Mouse (Mus musculus) intestine, embryonic 14.5 days (tissue): ENCODE data around the gene March1. TPM values are rescaled to one million over a fixed set of nuclear protein-coding genes. Genes with fewer than 3 reads are reported as not detected.

ENCODE experiments used
- ATAC-seq: fragments of 200-750 bp; cut with Nextera tagmentation; replicated peaks from 2 replicates; pipeline ENCODE4 v1.8.0; 2017; ENCODE audit warnings: low read depth, moderate number of reproducible peaks, moderate TSS enrichment, moderate library complexity; ENCODE audit not compliant: low FRiP score, low TSS enrichment
- DNase-seq: peaks from one replicate; pipeline ENCODE4 v3.0.0-alpha.2; 2018; ENCODE audit warnings: low spot score
- H3K27ac ChIP-seq: fragments of 300-500 bp; sonication (generic); 2 replicates; pipeline ENCODE4 v1.5.1; 2014; ENCODE audit warnings: low read depth, mild to moderate bottlenecking, control low read depth
- H3K27me3 ChIP-seq: fragments of 300-500 bp; sonication (generic); replicated peaks from 2 replicates; pipeline ENCODE4 v1.6.1; 2014; ENCODE audit warnings: low read length, control low read depth; ENCODE audit not compliant: control insufficient read depth, insufficient read depth
- H3K36me3 ChIP-seq: fragments of 300-500 bp; sonication (generic); 2 replicates; pipeline ENCODE4 v1.6.1; 2014; ENCODE audit warnings: low read length, control low read depth; ENCODE audit not compliant: control insufficient read depth, insufficient read depth
- H3K4me1 ChIP-seq: fragments of 300-500 bp; sonication (generic); replicated peaks from 2 replicates; pipeline ENCODE4 v1.6.1; 2014; ENCODE audit warnings: low read length, control low read depth, mixed read lengths; ENCODE audit not compliant: control insufficient read depth, insufficient read depth
- H3K4me2 ChIP-seq: fragments of 300-500 bp; sonication (generic); 2 replicates; pipeline ENCODE4 v1.6.1; 2014; ENCODE audit warnings: low read length
- H3K4me3 ChIP-seq: fragments of 300-500 bp; sonication (generic); 2 replicates; pipeline ENCODE4 v1.5.1; 2014; ENCODE audit warnings: low read depth, low read length, control low read depth, mixed read lengths
- H3K9ac ChIP-seq: fragments of 300-500 bp; sonication (generic); 2 replicates; pipeline ENCODE4 v1.6.1; 2014; ENCODE audit warnings: mild to moderate bottlenecking, low read length
- H3K9me3 ChIP-seq: fragments of 300-500 bp; sonication (generic); 2 replicates; pipeline ENCODE4 v1.6.1; 2016; ENCODE audit warnings: low read length, control low read depth; ENCODE audit not compliant: control insufficient read depth
- WGBS: fragments of 180-500 bp; shearing (Covaris S2); extraction: QIAGEN DNeasy Blood & Tissue Kit; methylation state at CpG from one replicate; pipeline ENCODE4 v1.1.7; 2014; 5-methylcytosine and 5-hydroxymethylcytosine counted together
- polyA plus RNA-seq: library from polyadenylated mRNA; unstranded; fragments of >200 nt; fragmentation: Nextera tagmentation; extraction: Ambion mirVana; gene quantifications from 2 replicates; pipeline ENCODE4 v1.2.1, GENCODE M21; 2014

Gene March1
- polyA plus RNA-seq, 1 experiment from 2014 or later = 1.1 TPM

GRCm38 (mm10) chr8:66270116-66270515 is 652.4 kb downstream of the March1 start:
- no peak overlapping the region for H3K9ac ChIP-seq
- H3K4me3 ChIP-seq = no peak overlapping the region
- no peaks in the 10 kb centered on the region for H3K9me3 ChIP-seq
- H3K4me1 ChIP-seq = no peaks in the 10 kb centered on the region
- DNase-seq (no peak), ATAC-seq (no peak)
- no peaks in the 10 kb centered on the region for H3K27me3 ChIP-seq
- H3K36me3 ChIP-seq = no peaks in the 10 kb centered on the region
- H3K4me2 ChIP-seq = no peak overlapping the region
- 58% methylated on average over 2 of the region's 2 CpGs for WGBS
- H3K27ac ChIP-seq = no peak overlapping the region

GRCm38 (mm10) chr8:66317824-66318223 is 700.1 kb downstream of the March1 start:
- 92% methylated on average over 7 of the region's 7 CpGs for WGBS
- Histone ChIP-seq H3K4me1 (no peaks in the 10 kb centered on the region), H3K4me3 (no peak overlapping the region), H3K9ac (no peak overlapping the region), H3K36me3 (no peaks in the 10 kb centered on the region), H3K27ac (no peak overlapping the region), H3K27me3 (no peaks in the 10 kb centered on the region), H3K4me2 (no peak overlapping the region), H3K9me3 (no peaks in the 10 kb centered on the region)
- ATAC-seq (no peak), DNase-seq (no peak)

GRCm38 (mm10) chr8:66323045-66323807 is 705.5 kb downstream of the March1 start:
- no peaks in the 10 kb centered on the region for H3K9me3 ChIP-seq
- 56% methylated on average over 4 of the region's 4 CpGs for WGBS
- H3K9ac ChIP-seq = no peak overlapping the region
- ATAC-seq (no peak), DNase-seq (no peak)
- no peak overlapping the region for H3K4me2 ChIP-seq
- no peaks in the 10 kb centered on the region for H3K27me3 ChIP-seq
- no peaks in the 10 kb centered on the region for H3K4me1 ChIP-seq
- no peak overlapping the region for H3K27ac ChIP-seq
- H3K36me3 ChIP-seq = no peaks in the 10 kb centered on the region
- H3K4me3 ChIP-seq = no peak overlapping the region

GRCm38 (mm10) chr8:66326396-66326795 is 708.7 kb downstream of the March1 start:
- no peaks in the 10 kb centered on the region for H3K4me1 ChIP-seq
- H3K4me2 ChIP-seq = no peak overlapping the region
- no peak overlapping the region for H3K27ac ChIP-seq
- H3K4me3 ChIP-seq = no peak overlapping the region
- ATAC-seq = no peak
- no peak for DNase-seq
- H3K9me3 ChIP-seq = no peaks in the 10 kb centered on the region
- no peaks in the 10 kb centered on the region for H3K27me3 ChIP-seq
- H3K36me3 ChIP-seq = no peaks in the 10 kb centered on the region
- H3K9ac ChIP-seq = no peak overlapping the region

- no peak for DNase-seq
- H3K27me3 ChIP-seq = no peaks in the 10 kb centered on the region
- no peaks in the 10 kb centered on the region for H3K9me3 ChIP-seq
- H3K4me1 ChIP-seq = no peaks in the 10 kb centered on the region
- no peak overlapping the region for H3K4me3 ChIP-seq
- no peak overlapping the region for H3K9ac ChIP-seq
- ATAC-seq = no peak
- no peak overlapping the region for H3K27ac ChIP-seq
- H3K36me3 ChIP-seq = no peaks in the 10 kb centered on the region
- no peak overlapping the region for H3K4me2 ChIP-seq
- 84% methylated on average over 3 of the region's 3 CpGs for WGBS
Observed at GRCm38 (mm10) chr8:66332206-66332605, 714.5 kb downstream of the March1 start.

GRCm38 (mm10) chr8:66334265-66334664 is 716.6 kb downstream of the March1 start:
- DNase-seq = no peak
- H3K9ac ChIP-seq = no peak overlapping the region
- ATAC-seq = no peak
- H3K36me3 ChIP-seq = no peaks in the 10 kb centered on the region
- 76% methylated on average over 3 of the region's 3 CpGs for WGBS
- no peak overlapping the region for H3K4me2 ChIP-seq
- no peaks in the 10 kb centered on the region for H3K4me1 ChIP-seq
- no peaks in the 10 kb centered on the region for H3K27me3 ChIP-seq
- no peaks in the 10 kb centered on the region for H3K9me3 ChIP-seq
- no peak overlapping the region for H3K27ac ChIP-seq
- no peak overlapping the region for H3K4me3 ChIP-seq

GRCm38 (mm10) chr8:66339551-66339950 is 721.9 kb downstream of the March1 start:
- Histone ChIP-seq H3K27me3 (no peaks in the 10 kb centered on the region), H3K36me3 (no peaks in the 10 kb centered on the region), H3K4me1 (no peaks in the 10 kb centered on the region), H3K4me2 (no peak overlapping the region), H3K9me3 (no peaks in the 10 kb centered on the region), H3K27ac (no peak overlapping the region), H3K4me3 (no peak overlapping the region), H3K9ac (no peak overlapping the region)
- DNase-seq (no peak), ATAC-seq (no peak)
- WGBS = 81% methylated on average over 3 of the region's 3 CpGs

GRCm38 (mm10) chr8:66342928-66343327 is 725.2 kb downstream of the March1 start:
- no peaks in the 10 kb centered on the region for H3K4me1 ChIP-seq
- H3K4me3 ChIP-seq = no peak overlapping the region
- H3K9ac ChIP-seq = no peak overlapping the region
- ATAC-seq = no peak
- no peak overlapping the region for H3K27ac ChIP-seq
- H3K27me3 ChIP-seq = no peaks in the 10 kb centered on the region
- no peaks in the 10 kb centered on the region for H3K9me3 ChIP-seq
- H3K4me2 ChIP-seq = no peak overlapping the region
- no peaks in the 10 kb centered on the region for H3K36me3 ChIP-seq
- no peak for DNase-seq
- WGBS = 61% methylated on average over 1 of the region's 1 CpGs
